Mouse (Mus musculus): ENCODE data around the gene Slc39a11. TPM values are rescaled to one million over a fixed set of nuclear protein-coding genes. Genes with fewer than 3 reads are reported as not detected.
"Not testable (repeated sequence)": the region's sequence is repeated elsewhere in the genome, so short reads cannot be mapped to it uniquely, and the experiment has no call there.

The Slc39a11 gene
- polyA plus RNA-seq, 1 experiment from 2014 or later = 41.6 TPM

DNA sequence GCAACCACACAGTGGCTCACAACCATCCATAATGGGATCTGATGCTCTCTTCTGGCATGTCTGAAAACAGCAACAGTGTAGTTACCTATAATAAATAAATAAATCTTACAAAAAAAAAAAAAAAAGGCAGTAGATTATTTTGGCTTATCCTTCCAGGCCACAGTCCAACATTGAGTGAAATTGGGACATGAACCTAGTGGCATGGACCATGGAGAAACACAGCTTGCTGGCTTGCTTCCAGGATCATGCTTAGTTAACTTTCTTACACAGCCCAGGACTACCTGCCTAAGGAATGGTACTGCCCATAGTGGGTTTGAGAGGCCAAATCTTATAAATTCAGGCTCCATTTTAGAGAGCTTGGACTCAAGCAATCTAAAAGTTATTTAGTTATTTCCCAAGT is 78.3 kb downstream of the Slc39a11 start:
- Histone ChIP-seq H3K4me3 (replicated peaks; ENCODE audit: low read length) (no peak overlapping the region), H3K27me3 (replicated peaks; ENCODE audit: control insufficient read depth, insufficient read depth, low read length) (no peaks in the 10 kb centered on the region), H3K27ac (ENCODE audit: low read length) (no peak overlapping the region), H3K4me1 (replicated peaks; ENCODE audit: control insufficient read depth, insufficient read depth, low read length) (peaks cover 12% of the 10 kb centered on the region), H3K9me3 (ENCODE audit: control insufficient read depth, low read length) (no peaks in the 10 kb centered on the region), H3K4me2 (ENCODE audit: low read length) (no peak overlapping the region), H3K9ac (replicated peaks; ENCODE audit: low read depth, low read length) (no peak overlapping the region), H3K36me3 (ENCODE audit: control insufficient read depth, insufficient read depth) (no peaks in the 10 kb centered on the region)
- no peak for ATAC-seq

DNA sequence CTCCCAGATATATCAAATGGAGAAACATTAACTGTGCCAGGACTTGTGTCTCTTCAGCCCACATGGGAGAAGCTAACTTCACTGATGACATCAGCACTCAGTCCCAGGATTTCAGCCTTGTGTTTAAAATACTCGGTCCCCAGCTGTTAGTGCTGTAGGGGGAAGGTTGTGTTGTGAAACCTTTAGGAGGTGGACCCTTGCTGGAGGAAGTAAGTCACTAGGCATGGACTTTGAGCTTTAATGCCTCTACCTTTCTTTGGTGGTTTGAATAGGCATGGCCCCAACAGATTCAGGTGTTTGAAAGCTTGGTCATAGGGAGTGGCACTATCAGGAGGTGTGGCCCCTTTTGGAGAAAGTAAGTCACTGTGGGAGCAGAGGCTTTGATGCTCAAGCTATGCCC is 80.9 kb downstream of the Slc39a11 start:
- 83% methylated on average over 1 of the region's 1 CpGs for WGBS
- Histone ChIP-seq H3K4me2 (ENCODE audit: low read length) (no peak overlapping the region), H3K9me3 (ENCODE audit: control insufficient read depth, low read length) (no peaks in the 10 kb centered on the region), H3K4me1 (replicated peaks; ENCODE audit: control insufficient read depth, insufficient read depth, low read length) (peaks cover 22% of the 10 kb centered on the region), H3K27me3 (replicated peaks; ENCODE audit: control insufficient read depth, insufficient read depth, low read length) (no peaks in the 10 kb centered on the region), H3K27ac (ENCODE audit: low read length) (no peak overlapping the region), H3K36me3 (ENCODE audit: control insufficient read depth, insufficient read depth) (no peaks in the 10 kb centered on the region), H3K4me3 (replicated peaks; ENCODE audit: low read length) (no peak overlapping the region), H3K9ac (replicated peaks; ENCODE audit: low read depth, low read length) (no peak overlapping the region)
- ATAC-seq = no peak

DNA sequence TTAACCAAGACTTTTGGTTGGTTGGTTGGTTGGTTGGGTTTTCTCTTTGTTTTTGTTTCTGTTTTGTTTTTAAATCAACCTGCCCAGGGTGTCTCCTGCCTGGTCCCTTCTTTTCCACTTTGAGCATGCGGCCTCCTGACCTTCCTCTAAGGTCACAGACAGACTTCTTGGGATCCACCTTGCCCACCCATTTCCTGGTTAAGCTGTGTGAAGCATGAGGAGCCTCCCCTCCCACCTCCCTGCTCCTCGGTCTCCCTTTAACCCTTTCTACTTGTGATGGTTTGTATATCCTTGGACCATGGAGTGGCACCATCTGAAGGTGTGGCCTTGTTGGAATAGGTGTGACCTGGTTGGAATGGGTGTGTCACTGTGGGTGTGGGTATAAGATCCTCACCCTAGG is 82.0 kb downstream of the Slc39a11 start:
- not testable (repeated sequence) for H3K4me2 ChIP-seq (ENCODE audit: low read length); H3K27me3 ChIP-seq (replicated peaks; ENCODE audit: control insufficient read depth, insufficient read depth, low read length); ATAC-seq; H3K9ac ChIP-seq (replicated peaks; ENCODE audit: low read depth, low read length); H3K4me3 ChIP-seq (replicated peaks; ENCODE audit: low read length); H3K36me3 ChIP-seq (ENCODE audit: control insufficient read depth, insufficient read depth); H3K9me3 ChIP-seq (ENCODE audit: control insufficient read depth, low read length); H3K27ac ChIP-seq (ENCODE audit: low read length)
- 83% methylated on average over 2 of the region's 2 CpGs for whole genome bisulfite sequencing
- peaks cover 16% of the 10 kb centered on the region for H3K4me1 ChIP-seq (replicated peaks; ENCODE audit: control insufficient read depth, insufficient read depth, low read length)

DNA sequence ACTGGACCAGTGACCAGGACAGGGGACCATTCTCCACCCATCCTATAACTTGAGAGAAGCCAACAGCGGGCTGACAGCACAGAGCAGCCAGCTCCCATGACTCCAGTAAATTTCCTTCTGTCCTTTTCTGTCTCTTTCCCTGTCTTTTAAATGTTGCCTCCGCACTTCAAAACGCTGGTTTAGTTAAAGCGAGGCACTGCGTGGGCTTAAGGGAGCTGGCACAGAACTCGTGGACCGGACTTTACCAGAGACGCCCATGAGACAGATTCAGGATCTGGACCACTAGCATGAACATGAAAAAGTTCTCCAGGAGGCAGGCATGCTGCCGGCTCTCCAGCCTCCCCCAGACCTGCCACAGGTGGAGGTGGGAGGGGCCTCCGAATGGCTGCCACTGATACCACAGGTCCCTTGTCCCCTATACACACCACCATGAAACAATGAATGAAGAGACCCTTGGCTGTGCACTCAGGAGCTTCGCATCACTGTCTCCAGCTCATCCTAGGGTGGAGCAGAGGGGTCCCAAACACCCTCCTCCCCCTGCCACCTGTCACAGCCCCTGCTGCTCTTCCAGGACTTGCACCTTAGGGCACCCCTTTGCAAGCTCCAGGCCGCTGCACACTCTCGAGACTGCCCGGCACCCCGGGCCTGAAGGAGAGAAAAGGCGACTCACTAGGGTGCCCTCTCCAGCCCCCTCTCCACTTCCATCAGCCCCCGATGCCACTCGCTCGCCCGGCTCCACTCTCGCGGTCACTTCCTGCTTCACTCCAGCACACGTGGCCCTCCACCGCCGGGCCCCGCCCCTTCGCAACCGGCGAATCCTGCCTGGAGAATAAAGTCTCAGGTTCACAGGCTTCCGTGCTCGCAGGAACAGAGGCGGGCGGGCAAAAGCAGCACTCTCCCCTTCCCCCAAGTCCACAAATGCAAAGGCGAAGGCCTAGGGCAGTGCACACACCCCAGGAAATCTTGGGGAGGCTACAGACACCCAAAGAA is 84.6 kb downstream of the Slc39a11 start:
- Histone ChIP-seq H3K4me2 (ENCODE audit: low read length) (peak overlapping the region; percentile 76), H3K9ac (replicated peaks; ENCODE audit: low read depth, low read length) (peak overlapping the region; percentile 64), H3K36me3 (ENCODE audit: control insufficient read depth, insufficient read depth) (no peaks in the 10 kb centered on the region), H3K27me3 (replicated peaks; ENCODE audit: control insufficient read depth, insufficient read depth, low read length) (no peaks in the 10 kb centered on the region), H3K4me3 (replicated peaks; ENCODE audit: low read length) (peak overlapping the region; percentile 48), H3K4me1 (replicated peaks; ENCODE audit: control insufficient read depth, insufficient read depth, low read length) (peaks cover 10% of the 10 kb centered on the region), H3K27ac (ENCODE audit: low read length) (no peak overlapping the region), H3K9me3 (ENCODE audit: control insufficient read depth, low read length) (no peaks in the 10 kb centered on the region)
- peak; percentile 91 for ATAC-seq
- 7% methylated on average over 33 of the region's 34 CpGs for WGBS

DNA sequence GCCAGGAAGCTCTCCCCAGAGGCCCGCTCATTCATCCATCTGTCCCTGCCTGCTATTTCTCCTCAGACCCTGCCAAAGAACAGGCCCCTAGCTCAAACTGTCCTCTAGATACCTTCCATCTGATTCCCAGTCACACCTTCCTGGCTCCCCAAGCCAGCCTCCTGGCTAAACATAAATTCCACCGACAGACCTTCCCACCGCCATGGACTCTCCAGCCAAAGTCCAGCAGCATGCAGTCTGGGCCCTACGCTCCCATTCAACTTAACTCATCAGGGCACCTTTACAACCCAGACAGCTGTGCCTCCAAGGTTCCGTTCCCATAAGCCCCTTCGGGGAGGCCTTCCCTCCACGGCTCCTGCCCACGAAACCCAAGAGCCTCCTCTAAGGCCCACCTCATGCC is 87.6 kb downstream of the Slc39a11 start:
- 93% methylated on average over 8 of the region's 8 CpGs for WGBS
- Histone ChIP-seq H3K9me3 (ENCODE audit: control insufficient read depth, low read length) (no peaks in the 10 kb centered on the region), H3K4me1 (replicated peaks; ENCODE audit: control insufficient read depth, insufficient read depth, low read length) (peaks cover 21% of the 10 kb centered on the region), H3K4me2 (ENCODE audit: low read length) (no peak overlapping the region), H3K4me3 (replicated peaks; ENCODE audit: low read length) (no peak overlapping the region), H3K27me3 (replicated peaks; ENCODE audit: control insufficient read depth, insufficient read depth, low read length) (no peaks in the 10 kb centered on the region), H3K36me3 (ENCODE audit: control insufficient read depth, insufficient read depth) (no peaks in the 10 kb centered on the region), H3K9ac (replicated peaks; ENCODE audit: low read depth, low read length) (no peak overlapping the region), H3K27ac (ENCODE audit: low read length) (no peak overlapping the region)
- ATAC-seq = no peak

DNA sequence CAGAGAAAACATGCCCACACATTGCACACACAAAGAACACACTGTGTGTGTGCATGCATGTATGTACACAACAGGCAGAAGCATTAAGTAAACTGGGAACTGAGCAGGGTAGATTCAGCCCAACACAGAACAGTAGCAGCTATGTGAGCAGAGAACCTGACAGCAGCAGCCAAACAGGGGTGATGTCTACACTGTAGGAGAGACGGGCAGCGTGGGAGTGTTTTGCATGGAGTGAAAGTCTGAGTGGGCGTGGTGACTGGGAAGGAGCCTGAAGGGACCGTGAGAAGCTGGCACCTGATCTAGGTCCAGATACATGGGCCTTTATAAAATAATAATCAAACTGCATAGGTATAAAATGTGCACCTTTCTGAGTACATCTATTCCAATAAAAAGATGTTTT is 89.7 kb downstream of the Slc39a11 start:
- WGBS = 79% methylated on average over 4 of the region's 4 CpGs
- H3K9ac ChIP-seq (replicated peaks; ENCODE audit: low read depth, low read length) = no peak overlapping the region
- H3K36me3 ChIP-seq (ENCODE audit: control insufficient read depth, insufficient read depth) = no peaks in the 10 kb centered on the region
- no peak overlapping the region for H3K27ac ChIP-seq (ENCODE audit: low read length)
- no peaks in the 10 kb centered on the region for H3K27me3 ChIP-seq (replicated peaks; ENCODE audit: control insufficient read depth, insufficient read depth, low read length)
- ATAC-seq = no peak
- H3K4me3 ChIP-seq (replicated peaks; ENCODE audit: low read length) = no peak overlapping the region
- peaks cover 16% of the 10 kb centered on the region for H3K4me1 ChIP-seq (replicated peaks; ENCODE audit: control insufficient read depth, insufficient read depth, low read length)
- no peak overlapping the region for H3K4me2 ChIP-seq (ENCODE audit: low read length)
- H3K9me3 ChIP-seq (ENCODE audit: control insufficient read depth, low read length) = no peaks in the 10 kb centered on the region

DNA sequence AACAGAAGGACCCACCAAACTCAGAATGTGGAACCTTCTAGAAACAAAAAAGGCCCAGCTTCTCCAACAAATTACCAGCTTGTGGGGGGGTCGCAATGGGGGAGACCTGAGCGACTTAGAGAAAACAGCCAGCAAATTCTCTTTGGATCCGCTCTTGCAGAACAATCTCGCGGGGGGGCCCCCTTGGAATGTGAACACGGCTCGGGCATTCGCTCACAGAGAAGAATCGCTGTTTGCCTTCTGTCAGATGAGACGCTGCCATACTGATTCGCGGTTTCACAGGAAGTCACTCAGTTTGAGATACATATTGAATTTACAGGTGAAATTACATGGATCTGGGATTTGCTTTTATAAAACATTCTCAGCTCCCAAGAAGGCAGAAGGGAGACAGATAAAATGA is 91.4 kb downstream of the Slc39a11 start:
- no peaks in the 10 kb centered on the region for H3K27me3 ChIP-seq (replicated peaks; ENCODE audit: control insufficient read depth, insufficient read depth, low read length)
- peaks cover 25% of the 10 kb centered on the region for H3K4me1 ChIP-seq (replicated peaks; ENCODE audit: control insufficient read depth, insufficient read depth, low read length)
- WGBS = 57% methylated on average over 12 of the region's 12 CpGs
- no peak for ATAC-seq
- no peak overlapping the region for H3K4me2 ChIP-seq (ENCODE audit: low read length)
- H3K9ac ChIP-seq (replicated peaks; ENCODE audit: low read depth, low read length) = no peak overlapping the region
- H3K36me3 ChIP-seq (ENCODE audit: control insufficient read depth, insufficient read depth) = no peaks in the 10 kb centered on the region
- no peaks in the 10 kb centered on the region for H3K9me3 ChIP-seq (ENCODE audit: control insufficient read depth, low read length)
- no peak overlapping the region for H3K4me3 ChIP-seq (replicated peaks; ENCODE audit: low read length)
- no peak overlapping the region for H3K27ac ChIP-seq (ENCODE audit: low read length)

DNA sequence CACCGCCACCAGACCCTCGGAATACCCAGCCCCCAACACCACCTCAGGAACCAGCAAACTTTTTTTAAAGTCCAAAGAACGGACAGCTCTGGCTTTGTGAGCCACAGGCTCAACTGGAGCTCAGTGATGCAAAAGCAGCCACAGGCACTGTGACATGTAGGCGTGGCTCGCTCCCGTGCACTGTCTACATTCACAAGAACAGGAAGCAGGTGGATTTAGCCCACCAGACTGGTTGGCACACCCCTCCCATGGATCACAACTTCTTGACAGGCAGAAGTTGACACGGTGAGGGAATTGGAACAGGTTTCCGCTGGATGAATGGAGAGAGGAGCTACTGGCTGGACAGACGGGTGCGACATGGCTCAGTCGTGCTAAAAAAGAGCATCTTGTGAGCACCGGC is 93.7 kb downstream of the Slc39a11 start:
- H3K27me3 ChIP-seq (replicated peaks; ENCODE audit: control insufficient read depth, insufficient read depth, low read length) = no peaks in the 10 kb centered on the region
- 77% methylated on average over 12 of the region's 12 CpGs for WGBS
- ATAC-seq = no peak
- no peaks in the 10 kb centered on the region for H3K36me3 ChIP-seq (ENCODE audit: control insufficient read depth, insufficient read depth)
- H3K4me1 ChIP-seq (replicated peaks; ENCODE audit: control insufficient read depth, insufficient read depth, low read length) = peaks cover 39% of the 10 kb centered on the region
- no peak overlapping the region for H3K4me2 ChIP-seq (ENCODE audit: low read length)
- no peak overlapping the region for H3K27ac ChIP-seq (ENCODE audit: low read length)
- no peak overlapping the region for H3K9ac ChIP-seq (replicated peaks; ENCODE audit: low read depth, low read length)
- H3K9me3 ChIP-seq (ENCODE audit: control insufficient read depth, low read length) = no peaks in the 10 kb centered on the region
- H3K4me3 ChIP-seq (replicated peaks; ENCODE audit: low read length) = no peak overlapping the region

DNA sequence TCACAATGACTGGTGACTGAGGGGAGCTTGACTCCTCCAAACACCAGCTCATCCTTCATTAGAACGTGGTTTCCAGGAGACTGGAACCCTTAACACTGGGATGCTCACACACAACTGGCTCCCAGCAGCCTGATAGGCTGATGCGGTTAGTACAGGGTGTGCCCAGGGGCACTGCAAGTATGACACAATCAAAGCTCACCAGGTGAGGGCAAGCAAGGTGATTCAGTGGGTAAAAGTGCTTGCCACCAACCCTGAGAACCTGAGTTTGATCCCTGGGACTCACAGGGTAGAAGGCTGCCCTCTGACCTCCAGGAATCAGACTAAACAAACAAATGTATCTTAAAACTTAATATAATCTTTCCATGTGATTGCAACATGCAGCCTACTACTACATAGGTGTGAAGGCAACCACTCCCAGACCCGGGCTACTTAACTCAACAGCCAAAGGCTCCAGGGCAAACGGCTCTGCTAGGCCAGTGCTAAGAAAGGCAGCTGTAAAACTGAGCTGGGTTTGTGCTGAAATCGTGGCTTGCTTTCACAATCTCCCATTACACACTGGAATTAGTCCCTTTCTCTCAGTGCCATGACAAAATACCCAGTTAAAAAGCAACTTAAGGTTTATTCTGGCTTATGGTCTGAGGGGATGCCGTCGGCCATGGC is 95.0 kb downstream of the Slc39a11 start:
- WGBS = 83% methylated on average over 7 of the region's 7 CpGs
- H3K4me2 ChIP-seq (ENCODE audit: low read length) = no peak overlapping the region
- peak overlapping the region; percentile 91 for H3K27ac ChIP-seq (ENCODE audit: low read length)
- H3K9me3 ChIP-seq (ENCODE audit: control insufficient read depth, low read length) = no peaks in the 10 kb centered on the region
- H3K9ac ChIP-seq (replicated peaks; ENCODE audit: low read depth, low read length) = no peak overlapping the region
- H3K36me3 ChIP-seq (ENCODE audit: control insufficient read depth, insufficient read depth) = no peaks in the 10 kb centered on the region
- H3K27me3 ChIP-seq (replicated peaks; ENCODE audit: control insufficient read depth, insufficient read depth, low read length) = no peaks in the 10 kb centered on the region
- ATAC-seq = 0 out of 2 replicates have a peak, but pooled peaks have one; percentile 1
- no peak overlapping the region for H3K4me3 ChIP-seq (replicated peaks; ENCODE audit: low read length)
- peaks cover 39% of the 10 kb centered on the region for H3K4me1 ChIP-seq (replicated peaks; ENCODE audit: control insufficient read depth, insufficient read depth, low read length)

Data from forebrain, embryonic 16.5 days (tissue).